Mouse (Mus musculus) lung, adult 2 months (tissue): ENCODE results near the gene Alpk1. TPM values are rescaled to one million over a fixed set of nuclear protein-coding genes. Genes with fewer than 3 reads are reported as not detected.

Source experiments
- DNase-seq: peaks from one replicate; pipeline ENCODE4 v3.0.0; 2022
- H3K4me1 ChIP-seq: fragments of 200-500 bp; 2 replicates; pipeline ENCODE4 v1.6.1; 2011; ENCODE audit warnings: low read length; ENCODE audit not compliant: control insufficient read depth, insufficient read depth
- H3K4me3 ChIP-seq: fragments of 200-500 bp; replicated peaks from 2 replicates; pipeline ENCODE3; 2011; ENCODE audit warnings: low read depth, mild to moderate bottlenecking, control low read depth, low read length; ENCODE audit errors: extremely low read depth
- CTCF ChIP-seq: fragments of 200-500 bp; IDR thresholded peaks from 2 replicates; pipeline ENCODE4 v1.5.1; 2011; ENCODE audit warnings: mild to moderate bottlenecking, low read length, control low read depth; ENCODE audit not compliant: insufficient read depth
- POLR2A ChIP-seq: fragments of 200-500 bp; IDR thresholded peaks from 2 replicates; pipeline ENCODE4 v1.6.1; 2011; ENCODE audit warnings: low read depth, mild to moderate bottlenecking, control low read depth, low read length, borderline replicate concordance; ENCODE audit errors: extremely low read depth
- WGBS: fragments of 180-500 bp; shearing (Covaris S2); methylation state at CpG from one replicate; pipeline ENCODE4 v1.1.7; 2018; 5-methylcytosine and 5-hydroxymethylcytosine counted together
- polyA plus RNA-seq: library from polyadenylated mRNA; depleted of rRNA; stranded (reverse); fragments of >200 nt; gene quantifications from 2 replicates; pipeline ENCODE4 v1.2.3, GENCODE M21; 2012

Gene Alpk1
- polyA plus RNA-seq, 1 experiment: 3.2 TPM

DNA sequence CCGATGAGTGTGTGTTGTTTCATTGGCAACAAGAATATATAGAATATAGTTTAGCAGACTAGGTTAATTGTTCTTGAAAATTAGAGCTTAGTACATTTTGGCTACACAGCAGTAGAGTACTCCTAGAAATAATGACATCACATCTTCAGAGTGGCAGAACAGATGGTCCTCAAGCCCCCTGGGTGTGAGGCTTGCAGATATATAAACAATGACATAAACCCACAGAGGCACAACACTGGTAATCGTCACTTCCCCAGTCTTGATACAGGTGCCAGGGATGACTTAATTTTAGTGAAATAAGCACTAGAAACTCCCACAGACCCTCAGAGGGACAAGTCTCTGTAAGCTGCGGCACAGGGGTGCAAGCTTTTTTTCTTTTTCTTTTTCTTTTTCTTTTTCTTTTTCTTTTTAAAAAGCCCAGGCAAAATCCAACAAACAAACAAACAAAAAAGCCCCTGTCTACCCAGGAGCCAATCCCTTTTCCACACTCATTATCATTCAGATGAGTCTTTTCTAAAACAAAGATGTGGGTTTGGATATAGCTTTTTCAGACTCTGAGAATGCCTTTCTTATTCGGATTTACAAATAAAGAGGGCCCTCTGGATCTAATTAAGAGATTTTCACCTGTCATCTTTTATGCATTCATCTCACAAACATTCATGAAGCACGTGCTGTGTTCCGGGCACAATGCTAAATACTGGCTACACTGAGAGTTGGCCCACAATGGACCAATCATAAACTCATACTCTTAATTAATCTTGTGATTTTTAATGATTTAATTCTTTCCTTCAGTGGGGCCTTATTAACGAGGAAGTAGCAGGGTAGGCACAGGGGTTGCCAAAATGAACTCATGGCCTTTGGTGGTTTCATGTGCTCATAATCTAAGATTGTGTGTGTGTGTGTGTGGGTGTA is 128.3 kb downstream of the Alpk1 start:
- WGBS: 57% methylated on average over 7 of the region's 7 CpGs
- Histone ChIP-seq H3K4me1 (no peaks in the 10 kb centered on the region), H3K4me3 (no peak overlapping the region)
- TF ChIP-seq POLR2A: no peak
- no peak for TF ChIP-seq CTCF
- no peak for DNase-seq

DNA sequence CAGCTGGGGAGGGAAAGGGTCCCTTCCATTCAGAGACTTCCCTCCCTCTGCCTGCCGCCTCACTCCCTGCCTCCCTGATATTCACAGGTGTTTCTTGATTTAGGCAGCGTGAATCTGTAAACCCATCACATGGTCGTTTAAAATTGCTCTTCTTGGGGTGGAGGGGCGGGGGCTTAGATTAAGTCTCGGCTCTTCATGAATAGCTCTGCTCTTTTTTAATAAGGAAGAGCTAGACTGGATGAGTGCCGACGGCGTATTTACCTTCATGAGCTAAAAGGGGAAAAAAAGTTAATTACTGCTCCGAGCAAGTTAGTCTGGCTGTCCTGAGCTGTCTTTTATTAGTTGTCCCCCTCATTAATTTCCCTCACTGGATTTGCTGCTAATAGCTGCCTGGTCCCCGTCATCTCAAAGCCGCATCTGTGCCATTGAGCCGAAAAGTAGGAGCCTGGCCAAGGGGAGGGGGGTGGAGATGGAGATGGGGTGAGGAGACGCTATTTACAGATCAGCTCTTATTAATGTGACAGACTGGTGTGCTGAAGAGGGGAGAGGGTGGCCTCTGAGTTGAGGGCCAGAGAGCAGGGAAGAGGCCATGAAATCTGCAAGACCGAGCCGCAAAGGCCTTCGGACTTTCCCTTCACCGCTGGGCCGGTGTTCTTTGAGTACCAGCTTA is 134.0 kb downstream of the Alpk1 start:
- WGBS: 52% methylated on average over 18 of the region's 18 CpGs
- no peak for DNase-seq
- H3K4me3 ChIP-seq: no peak overlapping the region
- TF ChIP-seq POLR2A: no peak
- no peak for TF ChIP-seq CTCF
- H3K4me1 ChIP-seq: no peaks in the 10 kb centered on the region

DNA sequence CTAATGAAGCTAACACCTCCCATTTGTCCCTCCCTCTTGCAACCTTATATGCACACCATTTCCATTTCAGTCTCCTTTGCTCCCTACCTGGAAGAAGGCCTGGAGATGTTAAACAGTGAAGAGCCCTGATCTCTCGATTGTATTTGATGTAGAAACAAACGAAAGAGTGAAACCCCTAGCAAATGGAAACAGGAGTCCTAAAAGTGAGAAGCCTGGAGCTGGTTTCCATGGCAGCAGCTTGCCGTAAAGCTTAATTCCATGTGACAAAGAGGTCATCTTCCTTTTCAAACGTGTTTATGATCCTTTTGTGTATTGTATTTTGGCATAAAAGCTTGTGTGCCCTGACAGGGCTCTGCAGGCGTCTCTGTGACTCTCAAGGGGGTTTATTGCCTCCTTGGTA is 138.1 kb downstream of the Alpk1 start:
- no peaks in the 10 kb centered on the region for H3K4me1 ChIP-seq
- WGBS: 11% methylated on average over 5 of the region's 5 CpGs
- no peak overlapping the region for H3K4me3 ChIP-seq
- TF ChIP-seq CTCF (no peak), POLR2A (no peak)
- no peak for DNase-seq

DNA sequence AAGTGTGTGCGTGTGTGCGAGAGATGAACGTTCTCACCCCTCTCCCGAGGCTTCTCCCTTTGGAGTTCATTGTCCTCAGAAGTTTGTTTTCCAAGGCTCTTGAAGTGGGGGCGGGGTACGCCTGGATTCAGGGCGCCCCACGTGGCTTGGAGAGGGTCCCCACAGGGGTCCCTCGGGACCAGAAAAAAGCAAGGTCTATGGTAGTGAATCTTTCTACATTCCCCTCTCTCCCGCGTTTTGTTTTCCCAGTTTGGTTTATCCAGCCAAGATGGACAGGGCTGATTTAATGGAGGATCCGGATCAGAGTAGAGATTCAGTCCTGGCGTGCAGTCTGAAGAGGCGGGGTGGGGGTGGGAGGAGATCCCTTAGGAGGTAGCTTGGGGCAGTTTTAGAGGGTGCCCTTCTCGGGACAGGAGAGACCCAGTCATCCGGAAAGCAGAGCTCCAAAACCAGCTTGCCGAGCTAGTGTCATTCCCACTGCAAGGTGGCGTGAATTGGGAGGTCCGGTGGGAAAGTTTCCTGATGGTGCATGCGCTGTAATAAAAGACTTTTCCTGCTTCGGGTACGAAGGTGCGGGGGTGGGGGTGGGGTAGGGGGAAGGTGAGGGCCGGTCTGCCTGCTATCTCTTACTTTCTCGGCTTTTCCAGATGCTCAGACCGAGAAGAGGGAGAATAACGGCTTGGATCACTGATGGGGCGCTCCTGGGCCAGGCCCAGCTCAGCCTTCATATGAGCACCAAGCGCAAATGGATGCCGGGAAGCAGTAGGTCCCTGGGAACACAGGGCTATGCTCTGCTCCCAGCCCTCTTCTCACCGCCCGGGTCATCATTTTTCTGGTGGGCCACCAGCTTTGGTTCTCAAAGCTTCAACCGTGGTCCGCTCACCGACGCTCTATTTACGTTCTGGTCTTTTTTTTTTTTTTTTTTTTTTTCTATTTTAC is 139.3 kb downstream of the Alpk1 start:
- TF ChIP-seq CTCF (no peak), POLR2A (no peak)
- H3K4me3 ChIP-seq: no peak overlapping the region

DNA sequence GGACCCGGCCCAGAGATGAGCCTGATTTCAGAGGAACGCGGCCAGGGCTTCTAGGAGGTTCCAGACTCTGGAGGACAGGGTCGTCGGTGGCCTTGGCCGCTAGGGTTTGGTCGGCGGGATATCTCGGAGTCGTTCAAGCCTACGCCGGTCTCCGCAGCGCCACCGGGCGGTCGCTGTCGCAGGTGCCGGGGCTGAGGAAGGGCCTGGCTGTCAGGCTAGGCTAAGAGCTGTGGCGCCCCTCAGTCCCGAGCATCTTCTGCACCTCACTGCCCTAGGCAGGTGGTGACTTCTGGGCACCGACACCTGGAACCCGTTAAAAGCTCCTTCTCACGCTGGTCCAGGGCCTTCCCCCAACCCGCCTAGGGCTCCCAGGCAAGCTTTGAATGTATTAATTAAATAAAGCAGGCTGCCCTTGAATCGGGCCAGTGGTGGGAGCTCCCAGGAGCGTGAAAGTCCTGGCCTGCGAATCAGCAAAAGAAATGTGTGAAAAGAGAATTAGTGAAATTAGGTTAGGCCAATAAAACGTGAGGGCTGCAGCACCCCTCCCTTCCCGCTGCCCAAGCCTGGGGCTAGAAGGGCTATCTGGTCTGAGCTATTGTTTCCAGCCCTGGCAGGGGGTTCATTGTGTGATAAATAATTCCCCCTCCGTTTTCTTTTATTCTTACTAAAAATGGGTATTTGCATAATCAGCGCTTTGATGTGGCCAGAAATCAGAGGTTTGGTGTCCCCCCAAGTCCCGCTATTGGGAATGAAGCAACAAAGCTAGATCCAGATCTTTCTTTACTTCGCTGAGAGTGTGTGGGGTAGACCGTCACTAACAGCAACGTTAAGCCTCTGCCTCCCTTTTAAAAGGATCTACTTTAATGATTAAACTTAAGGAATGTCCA is 140.2 kb downstream of the Alpk1 start:
- Histone ChIP-seq H3K4me3 (no peak overlapping the region), H3K4me1 (no peaks in the 10 kb centered on the region)
- DNase-seq: no peak
- 4% methylated on average over 36 of the region's 36 CpGs for WGBS
- no peak for TF ChIP-seq CTCF
- no peak for TF ChIP-seq POLR2A

More for the DNA sequence above, 139.3 kb downstream of the Alpk1 start:
- H3K4me1 ChIP-seq: no peaks in the 10 kb centered on the region
- WGBS: 7% methylated on average over 37 of the region's 37 CpGs
- DNase-seq: no peak

DNA sequence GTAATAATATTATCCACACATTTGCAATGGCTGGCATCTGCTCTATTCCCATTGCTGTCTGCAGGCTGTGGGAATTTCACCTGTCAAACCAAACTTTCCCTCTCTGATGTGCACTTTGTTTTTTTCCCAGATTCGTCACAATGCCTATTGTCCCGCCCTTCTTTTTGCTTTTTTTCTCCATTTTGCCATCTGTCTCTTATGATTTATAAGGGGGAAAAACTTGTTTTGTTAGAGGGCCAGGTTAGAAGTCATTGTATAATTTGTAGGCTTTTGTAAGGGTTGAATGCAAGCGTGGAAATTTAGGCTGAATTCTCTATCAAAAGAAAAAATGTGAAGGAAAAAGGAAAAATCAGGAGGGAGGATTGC is 145.4 kb downstream of the Alpk1 start:
- WGBS: 17% methylated on average over 3 of the region's 3 CpGs
- no peak overlapping the region for H3K4me3 ChIP-seq
- peaks cover 10% of the 10 kb centered on the region for H3K4me1 ChIP-seq
- TF ChIP-seq POLR2A (no peak), CTCF (no peak)
- DNase-seq: no peak

DNA sequence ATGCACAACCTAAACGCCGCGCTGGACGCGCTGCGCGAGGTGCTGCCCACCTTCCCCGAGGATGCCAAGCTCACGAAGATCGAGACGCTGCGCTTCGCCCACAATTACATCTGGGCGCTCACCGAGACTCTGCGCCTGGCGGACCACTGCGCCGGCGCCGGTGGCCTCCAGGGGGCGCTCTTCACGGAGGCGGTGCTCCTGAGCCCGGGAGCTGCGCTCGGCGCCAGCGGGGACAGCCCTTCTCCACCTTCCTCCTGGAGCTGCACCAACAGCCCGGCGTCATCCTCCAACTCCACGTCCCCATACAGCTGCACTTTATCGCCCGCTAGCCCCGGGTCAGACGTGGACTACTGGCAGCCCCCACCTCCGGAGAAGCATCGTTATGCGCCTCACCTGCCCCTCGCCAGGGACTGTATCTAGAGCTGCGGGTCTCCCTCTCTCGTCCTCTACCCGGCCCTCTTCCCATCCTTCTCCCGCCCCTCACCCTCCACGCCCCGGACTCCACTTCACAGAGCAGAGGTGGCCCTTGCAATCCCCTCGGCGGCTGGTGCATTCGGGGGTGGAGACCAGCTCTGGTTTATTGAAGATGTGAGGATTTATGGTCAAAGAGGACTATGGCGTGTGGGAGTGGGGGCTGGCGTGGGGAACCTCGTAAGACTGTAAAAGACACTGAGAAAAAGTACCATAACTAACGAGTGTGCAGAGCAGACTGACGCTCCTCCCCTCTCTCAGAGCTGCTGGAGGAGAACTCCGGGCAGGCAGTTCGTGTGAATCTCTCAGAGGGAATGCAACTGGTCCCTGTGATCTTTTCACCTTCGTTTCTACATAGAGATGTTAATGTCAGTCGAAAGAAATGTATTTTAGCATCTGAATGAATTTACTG is 146.0 kb downstream of the Alpk1 start:
- Histone ChIP-seq H3K4me3 (peak overlapping the region; percentile 50), H3K4me1 (peaks cover 10% of the 10 kb centered on the region)
- WGBS: under 1% methylated on average over 58 of the region's 58 CpGs
- DNase-seq: peak; percentile 68
- TF ChIP-seq POLR2A (no peak), CTCF (peak; percentile 40; the same call in 1 of the 2 replicates)
